Mouse (Mus musculus): Measurements from ENCODE around the gene Diras1. TPM values are rescaled to one million over a fixed set of nuclear protein-coding genes. Genes with fewer than 3 reads are reported as not detected.
"Not testable (repeated sequence)": the region's sequence is repeated elsewhere in the genome, so short reads cannot be mapped to it uniquely, and the experiment has no call there.

The Diras1 gene
- polyA plus RNA-seq, 1 experiment from 2014 or later: 1.5 TPM

DNA sequence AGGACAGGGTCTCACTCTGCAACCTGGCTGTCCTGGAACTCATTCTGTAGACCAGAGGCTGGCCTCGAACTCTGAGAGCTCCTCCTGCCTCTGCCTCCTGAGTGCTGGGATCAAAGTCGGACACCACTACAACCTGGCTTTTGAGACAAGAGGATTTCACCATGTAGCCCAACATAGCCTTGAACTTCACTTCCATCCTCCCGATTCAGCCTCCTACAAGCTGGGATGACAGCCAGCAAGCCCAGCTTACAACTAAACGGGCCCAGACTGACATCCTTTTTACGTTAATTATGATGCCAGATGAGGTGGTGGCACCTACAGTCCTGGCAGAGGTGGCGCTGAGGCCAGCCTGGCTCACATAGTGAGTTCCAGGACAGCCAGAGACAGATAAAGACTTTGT, 33.4 kb upstream of the Diras1 start:
- Histone ChIP-seq H3K9ac (ENCODE audit: low read length) (no peak overlapping the region; the same call in 1 of the 2 replicates), H3K4me2 (ENCODE audit: low read depth, low read length, severe bottlenecking) (peak overlapping the region; percentile 77), H3K27me3 (ENCODE audit: control insufficient read depth, insufficient read depth, low read length) (no peaks in the 10 kb centered on the region), H3K36me3 (ENCODE audit: control insufficient read depth, insufficient read depth, low read length) (no peaks in the 10 kb centered on the region), H3K27ac (ENCODE audit: low read depth, low read length) (no peak overlapping the region), H3K9me3 (ENCODE audit: control insufficient read depth, low read length) (no peaks in the 10 kb centered on the region), H3K4me3 (ENCODE audit: low read depth, low read length) (peak overlapping the region; percentile 83), H3K4me1 (replicated peaks; ENCODE audit: control insufficient read depth, insufficient read depth, low read length) (peaks cover 8% of the 10 kb centered on the region)
- DNase-seq (ENCODE audit: low spot score): no peak
- ATAC-seq (replicated peaks; ENCODE audit: low FRiP score): no peak
- 91% methylated on average over 6 of the region's 6 CpGs for WGBS

DNA sequence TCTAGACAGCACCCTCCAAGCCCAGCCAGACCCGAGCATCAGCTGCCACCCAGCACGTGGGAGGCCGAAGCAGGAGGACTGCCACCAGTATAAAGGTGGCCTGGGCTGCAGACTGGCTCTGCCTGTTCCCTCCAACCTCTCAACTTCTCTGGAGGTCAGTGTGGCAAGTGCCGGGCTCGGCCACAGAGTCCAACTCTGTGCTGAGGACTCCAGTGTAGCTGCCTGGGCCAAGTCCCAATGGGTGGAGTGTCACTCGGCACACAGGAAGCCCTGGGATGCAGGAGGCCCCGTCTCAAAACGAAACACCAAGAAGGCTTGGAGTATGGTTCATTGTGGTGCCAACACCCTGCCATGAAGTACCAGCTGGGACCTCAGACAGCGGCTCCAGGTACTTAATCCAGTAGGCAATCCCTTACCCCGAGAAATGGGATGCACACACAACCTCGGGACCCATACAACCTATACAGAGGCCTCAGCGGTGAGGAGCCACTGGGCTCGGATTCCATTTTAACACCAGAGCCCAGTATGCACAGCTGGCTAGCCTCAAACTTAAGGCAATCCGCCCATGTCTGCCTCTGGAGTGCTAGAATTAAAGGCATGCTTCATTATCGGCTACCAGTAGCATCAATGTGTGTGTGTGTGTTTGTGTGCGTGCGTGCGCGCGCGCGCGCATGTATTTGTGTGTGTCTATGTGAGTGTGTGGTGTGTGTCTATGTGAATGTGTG, 32.1 kb upstream of the Diras1 start:
- no peak overlapping the region for H3K4me3 ChIP-seq (ENCODE audit: low read depth, low read length)
- H3K9ac ChIP-seq (ENCODE audit: low read length): no peak overlapping the region
- ATAC-seq (replicated peaks; ENCODE audit: low FRiP score) (no peak), DNase-seq (ENCODE audit: low spot score) (no peak)
- H3K4me2 ChIP-seq (ENCODE audit: low read depth, low read length, severe bottlenecking): no peak overlapping the region
- H3K36me3 ChIP-seq (ENCODE audit: control insufficient read depth, insufficient read depth, low read length): no peaks in the 10 kb centered on the region
- H3K27ac ChIP-seq (ENCODE audit: low read depth, low read length): no peak overlapping the region
- H3K9me3 ChIP-seq (ENCODE audit: control insufficient read depth, low read length): no peaks in the 10 kb centered on the region
- H3K27me3 ChIP-seq (ENCODE audit: control insufficient read depth, insufficient read depth, low read length): no peaks in the 10 kb centered on the region
- H3K4me1 ChIP-seq (replicated peaks; ENCODE audit: control insufficient read depth, insufficient read depth, low read length): peaks cover 8% of the 10 kb centered on the region
- 94% methylated on average over 23 of the region's 23 CpGs for WGBS

DNA sequence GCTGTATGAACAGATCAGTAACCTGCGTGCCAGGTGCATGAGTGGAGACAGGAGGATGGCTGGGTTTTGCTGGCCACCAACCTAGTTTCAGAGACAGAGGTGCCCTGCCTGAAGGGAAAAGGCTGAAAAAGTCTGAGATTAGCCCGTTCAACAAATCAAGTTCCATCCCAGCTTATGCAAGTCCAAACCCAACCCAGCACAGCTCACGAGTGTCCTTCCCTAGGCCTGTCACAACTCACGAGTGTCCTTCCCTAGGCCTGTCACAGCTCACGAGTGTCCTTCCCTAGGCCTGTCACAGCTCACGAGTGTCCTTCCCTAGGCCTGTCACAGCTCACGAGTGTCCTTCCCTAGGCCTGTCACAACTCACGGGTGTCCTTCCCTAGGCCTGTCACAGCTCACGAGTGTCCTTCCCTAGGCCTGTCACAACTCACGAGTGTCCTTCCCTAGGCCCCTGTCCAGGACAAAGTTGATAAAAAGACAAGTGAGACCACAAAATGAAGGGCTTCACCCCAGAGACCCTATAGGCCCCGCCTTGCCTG, 30.4 kb upstream of the Diras1 start:
- not testable (repeated sequence) for H3K9me3 ChIP-seq (ENCODE audit: control insufficient read depth, low read length); H3K27me3 ChIP-seq (ENCODE audit: control insufficient read depth, insufficient read depth, low read length); H3K27ac ChIP-seq (ENCODE audit: low read depth, low read length); H3K36me3 ChIP-seq (ENCODE audit: control insufficient read depth, insufficient read depth, low read length); H3K9ac ChIP-seq (ENCODE audit: low read length); H3K4me1 ChIP-seq (replicated peaks; ENCODE audit: control insufficient read depth, insufficient read depth, low read length); ATAC-seq (replicated peaks; ENCODE audit: low FRiP score); H3K4me3 ChIP-seq (ENCODE audit: low read depth, low read length); DNase-seq (ENCODE audit: low spot score); H3K4me2 ChIP-seq (ENCODE audit: low read depth, low read length, severe bottlenecking)
- WGBS: 85% methylated on average over 10 of the region's 11 CpGs

DNA sequence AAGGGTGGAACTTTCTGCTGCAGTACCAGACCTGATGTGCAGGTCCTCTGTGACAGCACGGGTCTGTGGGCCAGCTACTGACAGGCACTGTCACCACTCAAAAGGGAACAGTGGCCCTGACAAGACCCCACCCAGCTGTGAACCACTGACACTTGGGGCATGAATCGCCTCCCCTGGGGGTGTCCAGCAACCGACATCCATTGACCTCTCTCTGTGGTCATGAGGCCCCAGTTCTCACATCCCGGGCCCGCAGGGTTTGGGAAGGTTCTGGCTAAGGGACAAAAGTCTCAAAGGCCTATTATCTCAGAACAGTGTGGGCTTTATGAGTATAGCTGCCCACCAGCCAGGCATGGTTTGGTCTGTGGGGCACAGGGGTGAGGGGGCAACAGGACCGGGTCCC, 29.7 kb upstream of the Diras1 start:
- Histone ChIP-seq H3K4me1 (replicated peaks; ENCODE audit: control insufficient read depth, insufficient read depth, low read length) (peaks cover 8% of the 10 kb centered on the region), H3K27me3 (ENCODE audit: control insufficient read depth, insufficient read depth, low read length) (no peaks in the 10 kb centered on the region), H3K9ac (ENCODE audit: low read length) (no peak overlapping the region), H3K27ac (ENCODE audit: low read depth, low read length) (no peak overlapping the region), H3K36me3 (ENCODE audit: control insufficient read depth, insufficient read depth, low read length) (peaks cover 8% of the 10 kb centered on the region; the same call in 1 of the 2 replicates), H3K4me2 (ENCODE audit: low read depth, low read length, severe bottlenecking) (no peak overlapping the region), H3K4me3 (ENCODE audit: low read depth, low read length) (no peak overlapping the region), H3K9me3 (ENCODE audit: control insufficient read depth, low read length) (no peaks in the 10 kb centered on the region)
- DNase-seq (ENCODE audit: low spot score) (no peak), ATAC-seq (replicated peaks; ENCODE audit: low FRiP score) (no peak)
- 87% methylated on average over 6 of the region's 6 CpGs for WGBS

DNA sequence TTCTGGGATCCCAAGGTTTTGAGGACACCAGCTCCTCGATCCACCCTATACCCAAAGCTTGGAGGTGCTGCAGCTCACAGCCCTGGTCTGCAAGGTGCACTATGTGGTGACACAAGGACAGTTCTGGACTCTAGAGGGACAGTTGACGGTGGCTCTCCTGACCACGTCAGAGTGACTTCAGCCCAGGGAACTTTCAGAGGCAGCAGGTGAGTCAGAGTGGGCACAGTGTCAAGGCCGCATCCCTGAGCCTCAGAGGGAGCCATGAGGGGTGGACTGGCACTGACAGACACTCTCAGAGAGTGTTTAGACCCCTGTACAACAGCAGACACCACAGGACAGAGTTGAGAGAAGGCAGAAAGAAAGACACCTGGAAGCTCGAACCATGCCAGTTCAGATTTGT, 27.1 kb upstream of the Diras1 start:
- H3K27me3 ChIP-seq (ENCODE audit: control insufficient read depth, insufficient read depth, low read length): no peaks in the 10 kb centered on the region
- 92% methylated on average over 5 of the region's 5 CpGs for WGBS
- H3K4me2 ChIP-seq (ENCODE audit: low read depth, low read length, severe bottlenecking): no peak overlapping the region
- no peaks in the 10 kb centered on the region for H3K4me1 ChIP-seq (replicated peaks; ENCODE audit: control insufficient read depth, insufficient read depth, low read length)
- no peak overlapping the region for H3K9ac ChIP-seq (ENCODE audit: low read length)
- no peak overlapping the region for H3K4me3 ChIP-seq (ENCODE audit: low read depth, low read length)
- H3K9me3 ChIP-seq (ENCODE audit: control insufficient read depth, low read length): no peaks in the 10 kb centered on the region
- ATAC-seq (replicated peaks; ENCODE audit: low FRiP score): no peak
- no peak for DNase-seq (ENCODE audit: low spot score)
- peaks cover 27% of the 10 kb centered on the region for H3K36me3 ChIP-seq (ENCODE audit: control insufficient read depth, insufficient read depth, low read length)
- H3K27ac ChIP-seq (ENCODE audit: low read depth, low read length): no peak overlapping the region

DNA sequence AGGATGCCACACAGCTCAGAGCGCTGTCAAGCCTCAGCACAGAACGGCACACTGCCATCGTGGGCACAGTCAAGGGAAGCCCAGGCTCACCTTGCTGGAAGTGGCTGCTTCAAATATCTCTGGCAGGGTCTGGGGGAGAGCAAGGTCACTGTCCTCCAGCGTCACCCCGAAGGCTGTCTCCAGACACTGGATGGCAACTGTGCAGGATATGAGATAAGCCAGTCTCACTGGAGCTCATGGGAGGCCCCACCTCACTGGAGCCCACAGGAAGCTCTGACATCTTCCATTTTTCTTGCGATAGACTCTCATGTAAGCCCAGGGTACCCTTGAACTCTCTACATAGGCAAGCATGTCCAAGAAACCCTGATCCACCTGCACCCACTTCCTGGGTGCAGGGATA, 25.7 kb upstream of the Diras1 start:
- Histone ChIP-seq H3K9me3 (ENCODE audit: control insufficient read depth, low read length) (no peaks in the 10 kb centered on the region), H3K4me1 (replicated peaks; ENCODE audit: control insufficient read depth, insufficient read depth, low read length) (no peaks in the 10 kb centered on the region), H3K27ac (ENCODE audit: low read depth, low read length) (no peak overlapping the region), H3K4me2 (ENCODE audit: low read depth, low read length, severe bottlenecking) (no peak overlapping the region), H3K27me3 (ENCODE audit: control insufficient read depth, insufficient read depth, low read length) (no peaks in the 10 kb centered on the region), H3K9ac (ENCODE audit: low read length) (no peak overlapping the region), H3K4me3 (ENCODE audit: low read depth, low read length) (no peak overlapping the region), H3K36me3 (ENCODE audit: control insufficient read depth, insufficient read depth, low read length) (peaks cover 31% of the 10 kb centered on the region)
- DNase-seq (ENCODE audit: low spot score) (no peak), ATAC-seq (replicated peaks; ENCODE audit: low FRiP score) (no peak)
- WGBS: 93% methylated on average over 6 of the region's 6 CpGs

DNA sequence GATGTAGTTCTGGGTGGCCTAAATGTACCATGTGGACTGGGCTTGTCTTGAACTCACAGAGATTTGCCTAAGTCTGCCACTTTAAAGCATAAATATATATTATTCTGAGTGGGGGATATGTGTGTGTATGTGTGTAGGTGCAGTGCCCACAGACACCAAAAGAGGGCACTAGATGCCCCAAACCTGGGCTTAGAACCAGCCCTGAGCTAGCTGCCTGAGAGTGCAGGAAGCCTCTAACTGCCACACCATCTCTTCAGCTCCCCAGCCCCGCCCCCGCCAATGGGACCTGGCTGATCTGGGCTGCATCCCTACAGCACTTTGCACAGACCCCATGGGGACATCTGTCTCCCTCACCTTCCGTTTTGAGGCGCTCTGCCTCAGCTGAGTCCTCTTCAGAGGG, 25.2 kb upstream of the Diras1 start:
- Histone ChIP-seq H3K27ac (ENCODE audit: low read depth, low read length) (no peak overlapping the region), H3K9ac (ENCODE audit: low read length) (no peak overlapping the region), H3K9me3 (ENCODE audit: control insufficient read depth, low read length) (no peaks in the 10 kb centered on the region), H3K4me3 (ENCODE audit: low read depth, low read length) (no peak overlapping the region), H3K27me3 (ENCODE audit: control insufficient read depth, insufficient read depth, low read length) (no peaks in the 10 kb centered on the region), H3K36me3 (ENCODE audit: control insufficient read depth, insufficient read depth, low read length) (peaks cover 33% of the 10 kb centered on the region), H3K4me1 (replicated peaks; ENCODE audit: control insufficient read depth, insufficient read depth, low read length) (no peaks in the 10 kb centered on the region), H3K4me2 (ENCODE audit: low read depth, low read length, severe bottlenecking) (no peak overlapping the region)
- DNase-seq (ENCODE audit: low spot score) (no peak), ATAC-seq (replicated peaks; ENCODE audit: low FRiP score) (no peak)
- 85% methylated on average over 4 of the region's 4 CpGs for WGBS

DNA sequence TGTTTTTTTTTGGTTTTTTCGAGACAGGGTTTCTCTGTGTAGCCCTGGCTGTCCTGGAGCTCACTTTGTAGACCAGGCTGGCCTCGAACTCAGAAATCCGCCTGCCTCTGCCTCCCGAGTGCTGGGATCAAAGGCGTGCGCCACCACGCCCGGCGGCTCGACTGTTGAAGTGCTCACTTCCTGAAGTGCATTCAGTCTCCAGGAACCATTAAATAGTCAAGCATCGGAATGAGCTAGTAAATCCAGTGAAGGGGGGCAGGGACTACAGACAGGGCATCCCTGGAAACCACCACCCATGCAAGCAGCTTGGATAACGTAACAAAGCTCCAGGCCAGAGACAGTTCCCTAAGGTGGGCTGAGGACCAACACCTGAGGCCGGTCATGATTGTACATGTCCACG, 19.8 kb upstream of the Diras1 start:
- not testable (repeated sequence) for H3K4me1 ChIP-seq (replicated peaks; ENCODE audit: control insufficient read depth, insufficient read depth, low read length); H3K9ac ChIP-seq (ENCODE audit: low read length); H3K4me3 ChIP-seq (ENCODE audit: low read depth, low read length); DNase-seq (ENCODE audit: low spot score); ATAC-seq (replicated peaks; ENCODE audit: low FRiP score); H3K27me3 ChIP-seq (ENCODE audit: control insufficient read depth, insufficient read depth, low read length); H3K4me2 ChIP-seq (ENCODE audit: low read depth, low read length, severe bottlenecking); H3K9me3 ChIP-seq (ENCODE audit: control insufficient read depth, low read length); H3K27ac ChIP-seq (ENCODE audit: low read depth, low read length)
- 93% methylated on average over 11 of the region's 14 CpGs for WGBS
- peaks cover 34% of the 10 kb centered on the region for H3K36me3 ChIP-seq (ENCODE audit: control insufficient read depth, insufficient read depth, low read length)
